Mouse (Mus musculus) forebrain, embryonic 12.5 days (tissue): ENCODE measurements around the gene Smarcad1. TPM values are rescaled to one million over a fixed set of nuclear protein-coding genes. Genes with fewer than 3 reads are reported as not detected.

Source experiments
- ATAC-seq: fragments of 200-750 bp; cut with Nextera tagmentation; 2 replicates; pipeline ENCODE4 v1.8.0; 2017; ENCODE audit warnings: moderate TSS enrichment; ENCODE audit not compliant: low FRiP score
- H3K27ac ChIP-seq: fragments of 300-500 bp; sonication (generic); 2 replicates; pipeline ENCODE4 v1.5.1; 2016; ENCODE audit warnings: mild to moderate bottlenecking
- H3K27me3 ChIP-seq: fragments of 300-500 bp; sonication (generic); 2 replicates; pipeline ENCODE4 v1.6.1; 2016; ENCODE audit warnings: mild to moderate bottlenecking
- H3K36me3 ChIP-seq: fragments of 300-500 bp; sonication (generic); replicated peaks from 2 replicates; pipeline ENCODE4 v1.6.1; 2016; ENCODE audit warnings: mild to moderate bottlenecking
- H3K4me1 ChIP-seq: fragments of 300-500 bp; sonication (generic); 2 replicates; pipeline ENCODE4 v1.6.1; 2016
- H3K4me2 ChIP-seq: fragments of 300-500 bp; sonication (generic); 2 replicates; pipeline ENCODE4 v1.6.1; 2016; ENCODE audit warnings: mild to moderate bottlenecking, moderate library complexity
- H3K4me3 ChIP-seq: fragments of 300-500 bp; sonication (generic); replicated peaks from 2 replicates; pipeline ENCODE4 v1.5.1; 2016; ENCODE audit warnings: mild to moderate bottlenecking
- H3K9ac ChIP-seq: fragments of 300-500 bp; sonication (generic); 2 replicates; pipeline ENCODE4 v1.6.1; 2016; ENCODE audit warnings: mild to moderate bottlenecking
- H3K9me3 ChIP-seq: fragments of 300-500 bp; sonication (generic); 2 replicates; pipeline ENCODE4 v1.6.1; 2016
- WGBS: fragments of 180-500 bp; shearing (Covaris S2); methylation state at CpG from one replicate; pipeline ENCODE4 v1.1.7; 2016; 5-methylcytosine and 5-hydroxymethylcytosine counted together
- polyA plus RNA-seq: library from polyadenylated mRNA; unstranded; fragments of >200 nt; fragmentation: Nextera tagmentation; extraction: Ambion mirVana; gene quantifications from 2 replicates; pipeline ENCODE4 v1.2.1, GENCODE M21; 2016

Gene Smarcad1
- polyA plus RNA-seq, 1 experiment from 2014 or later, result 139 TPM

DNA sequence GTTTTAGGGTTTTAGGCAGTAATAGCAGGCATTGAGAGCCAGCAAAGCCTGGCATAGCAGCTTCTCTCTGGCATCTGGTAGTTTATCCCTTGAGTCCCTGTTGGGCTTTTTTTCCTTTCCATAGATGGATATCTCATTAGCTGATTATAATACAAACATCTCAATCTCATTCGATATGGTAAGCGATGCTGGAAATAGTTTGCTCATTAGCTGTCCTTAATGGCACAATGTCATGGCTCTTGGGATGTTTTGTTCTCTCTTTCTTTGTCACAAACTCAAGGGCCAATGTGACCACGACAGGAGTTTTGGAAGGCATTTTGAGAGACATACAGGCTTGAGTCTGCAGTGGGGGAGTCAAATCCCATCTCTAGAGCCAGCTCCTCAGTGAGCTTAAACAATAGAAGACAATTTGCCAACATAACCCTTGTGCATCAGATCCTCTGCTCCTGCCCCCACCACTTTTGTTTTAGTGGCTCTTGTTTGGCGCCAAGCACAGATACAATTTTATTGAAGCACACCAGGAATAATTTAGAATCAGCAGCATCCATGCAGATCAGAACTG, 117.1 kb downstream of the Smarcad1 start:
- no peak for ATAC-seq
- H3K4me3 ChIP-seq, result no peak overlapping the region
- WGBS, result 67% methylated on average over 4 of the region's 4 CpGs

DNA sequence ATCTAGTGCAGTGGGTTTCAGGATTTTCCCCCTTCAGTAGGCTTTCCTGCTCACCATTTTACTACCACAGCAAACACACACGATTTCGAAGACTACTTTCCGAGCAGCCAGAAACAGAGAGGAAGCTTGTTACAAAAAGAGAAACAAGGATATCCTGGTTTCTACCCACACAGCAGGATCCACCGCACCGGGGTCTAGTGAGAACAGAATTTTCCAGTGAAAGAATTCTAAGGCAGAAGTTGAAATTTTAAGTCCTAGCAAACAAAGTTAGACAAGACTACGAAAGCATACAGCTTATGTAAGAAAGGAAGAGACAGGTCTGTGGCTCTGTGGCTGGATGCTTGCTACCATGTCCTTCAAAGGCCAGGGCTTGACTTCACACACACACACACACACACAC, 121.8 kb downstream of the Smarcad1 start:
- Histone ChIP-seq H3K27ac (no peak overlapping the region), H3K36me3 (no peaks in the 10 kb centered on the region), H3K4me1 (peaks cover 6% of the 10 kb centered on the region), H3K4me2 (no peak overlapping the region), H3K9ac (no peak overlapping the region), H3K9me3 (no peaks in the 10 kb centered on the region), H3K4me3 (no peak overlapping the region), H3K27me3 (no peaks in the 10 kb centered on the region)
- WGBS, result 90% methylated on average over 6 of the region's 6 CpGs
- no peak for ATAC-seq

More for the DNA sequence above, 117.1 kb downstream of the Smarcad1 start:
- no peak overlapping the region for H3K27ac ChIP-seq
- no peak overlapping the region for H3K9ac ChIP-seq
- H3K9me3 ChIP-seq, result no peaks in the 10 kb centered on the region
- H3K36me3 ChIP-seq, result no peaks in the 10 kb centered on the region
- no peaks in the 10 kb centered on the region for H3K27me3 ChIP-seq
- no peak overlapping the region for H3K4me2 ChIP-seq
- peaks cover 6% of the 10 kb centered on the region; the same call in 1 of the 2 replicates for H3K4me1 ChIP-seq

DNA sequence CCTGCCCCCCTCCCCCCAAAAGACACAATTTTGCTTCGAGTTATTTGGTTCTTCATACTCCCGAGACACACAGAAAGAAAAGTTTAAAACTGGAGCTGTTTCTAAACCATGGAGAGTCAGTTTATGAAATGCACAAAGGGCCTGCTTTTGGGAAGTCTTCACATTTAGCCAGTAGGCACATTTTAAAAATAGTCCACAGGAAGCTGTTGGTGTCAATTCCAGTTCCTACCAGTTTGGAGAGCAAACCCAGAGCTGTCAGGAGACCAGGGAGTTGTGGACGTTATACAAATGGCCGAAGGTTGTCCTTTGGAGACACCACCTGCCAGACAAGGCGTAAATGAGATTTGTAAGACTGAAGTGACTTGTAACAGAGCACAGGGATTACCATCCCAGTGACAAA, 122.6 kb downstream of the Smarcad1 start:
- Histone ChIP-seq H3K36me3 (no peaks in the 10 kb centered on the region), H3K9ac (no peak overlapping the region), H3K4me3 (no peak overlapping the region), H3K4me2 (no peak overlapping the region), H3K27ac (no peak overlapping the region), H3K9me3 (no peaks in the 10 kb centered on the region), H3K4me1 (no peaks in the 10 kb centered on the region; the same call in 1 of the 2 replicates), H3K27me3 (no peaks in the 10 kb centered on the region)
- WGBS, result 71% methylated on average over 5 of the region's 5 CpGs
- no peak for ATAC-seq

Other genes starting within 250 kb of the Smarcad1 start
- 5.9 and 6.1 TPM in 2 replicates for gene Hpgds, start 102.3 kb downstream of the Smarcad1 start, polyA plus RNA-seq